Mouse (Mus musculus): ENCODE results near the gene Samd5.
A peak's percentile ranks its signal among the peaks of the same experiment; 100 is the strongest.

Gene Samd5

DNA sequence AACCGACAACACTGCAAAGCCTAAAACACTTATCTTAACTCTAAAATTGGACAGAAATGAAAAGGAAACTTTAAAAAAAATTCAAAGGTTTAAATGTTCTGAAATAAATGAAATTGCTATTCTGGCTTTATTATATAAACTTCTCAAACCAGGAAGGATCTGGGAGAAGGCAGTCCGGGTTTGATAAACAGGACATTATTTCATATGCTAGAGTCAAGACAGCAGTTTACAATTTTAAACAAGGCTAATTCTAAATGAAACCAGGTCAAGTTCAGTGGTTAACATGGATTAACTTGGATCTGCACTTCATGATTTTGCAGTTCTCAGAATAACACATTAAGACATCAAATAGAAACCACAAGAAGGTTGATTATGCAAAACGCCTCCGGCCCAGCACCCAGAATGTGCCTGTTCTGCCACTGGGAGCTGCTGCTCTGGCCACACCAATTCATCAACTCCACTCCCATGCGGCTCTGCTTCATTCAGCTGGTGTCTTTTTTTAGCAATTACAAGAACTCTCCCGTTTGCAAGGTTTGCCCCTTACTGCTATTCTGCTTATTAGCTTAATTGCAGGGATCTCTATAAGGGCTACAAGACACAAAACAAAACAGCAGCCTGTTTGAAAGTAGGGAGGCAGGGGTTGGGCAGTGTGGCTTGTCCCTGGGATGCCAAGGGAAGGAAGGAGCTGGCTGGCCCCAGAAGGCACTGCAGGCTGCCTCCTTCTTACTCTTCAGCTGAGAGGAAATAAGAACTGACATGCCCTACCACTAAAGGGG is 24.8 kb downstream of the Samd5 start:
- DNase-seq (ENCODE audit: low read depth, low spot score): no peak

DNA sequence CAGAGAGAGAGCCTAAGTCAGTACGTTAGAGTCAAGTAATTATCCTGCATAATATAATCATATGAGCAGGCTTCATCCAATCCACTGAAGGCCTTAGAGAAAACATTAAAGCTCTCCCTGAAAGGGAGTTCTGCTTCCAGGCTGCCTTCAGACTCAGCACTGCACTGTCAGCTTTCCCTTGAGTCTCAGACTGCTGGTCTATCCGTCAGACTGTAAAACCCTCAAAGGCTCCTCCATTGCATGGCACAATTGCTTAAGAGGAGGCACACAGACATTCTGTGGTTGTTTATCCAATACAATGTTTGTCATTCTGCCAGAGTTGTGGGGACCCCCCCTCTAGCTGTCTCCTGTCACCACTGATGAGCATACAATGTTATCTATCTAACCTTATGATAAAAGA is 26.5 kb downstream of the Samd5 start:
- no peak for DNase-seq (ENCODE audit: low read depth, low spot score)

- DNase-seq (ENCODE audit: low read depth, low spot score): no peak
Observed at GRCm38 (mm10) chr10:9647741-9648140, 27.3 kb downstream of the Samd5 start.

- DNase-seq (ENCODE audit: low read depth, low spot score): no peak
Observed at GRCm38 (mm10) chr10:9646391-9646790, 28.6 kb downstream of the Samd5 start.

DNA sequence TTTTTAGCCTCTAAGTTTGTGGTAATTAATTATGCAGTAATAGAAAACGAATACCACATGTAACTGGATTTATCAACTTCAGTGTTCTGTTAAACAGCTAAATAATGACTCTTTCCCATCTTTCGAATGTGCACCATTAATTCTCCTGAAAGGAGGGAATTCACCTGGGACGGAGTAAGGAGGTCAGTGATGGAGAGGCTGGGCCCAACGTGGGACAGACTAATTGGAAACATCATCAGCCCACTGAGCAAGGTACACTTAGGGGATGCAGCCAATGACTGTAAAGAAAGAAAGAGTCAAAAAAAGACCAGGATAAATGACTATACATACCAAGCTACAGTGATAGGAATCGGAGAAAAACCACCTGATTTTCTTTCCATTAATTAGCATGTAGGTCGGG is 31.5 kb downstream of the Samd5 start:
- no peak for DNase-seq (ENCODE audit: low read depth, low spot score)

DNA sequence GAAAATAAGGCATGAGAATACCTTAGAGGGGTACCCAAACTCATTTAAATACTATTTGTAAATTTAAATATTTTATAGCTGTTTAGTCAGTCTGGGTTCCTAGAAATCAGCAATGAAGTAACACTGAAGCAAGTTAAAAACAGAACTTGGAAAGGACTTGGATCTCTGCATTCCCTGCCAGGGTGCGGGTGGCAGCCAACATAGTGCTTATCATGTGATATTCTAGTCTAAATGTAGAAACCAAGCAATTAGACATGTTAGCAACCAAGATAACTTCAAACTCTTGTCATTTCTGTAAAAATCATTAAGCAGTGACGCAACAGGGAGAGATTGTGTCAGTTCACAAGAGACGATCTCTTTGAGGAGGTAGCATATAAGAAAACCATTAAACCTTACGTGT is 32.9 kb downstream of the Samd5 start:
- no peak for DNase-seq (ENCODE audit: low read depth, low spot score)

GRCm38 (mm10) chr10:9640678-9641077 is 34.3 kb downstream of the Samd5 start:
- DNase-seq (ENCODE audit: low read depth, low spot score): no peak

- DNase-seq (ENCODE audit: low read depth, low spot score): no peak
Observed at GRCm38 (mm10) chr10:9640056-9640455, 35.0 kb downstream of the Samd5 start.

GRCm38 (mm10) chr10:9625356-9625755 is 49.7 kb downstream of the Samd5 start:
- peak; percentile 66 for DNase-seq (ENCODE audit: low read depth, low spot score)

DNA sequence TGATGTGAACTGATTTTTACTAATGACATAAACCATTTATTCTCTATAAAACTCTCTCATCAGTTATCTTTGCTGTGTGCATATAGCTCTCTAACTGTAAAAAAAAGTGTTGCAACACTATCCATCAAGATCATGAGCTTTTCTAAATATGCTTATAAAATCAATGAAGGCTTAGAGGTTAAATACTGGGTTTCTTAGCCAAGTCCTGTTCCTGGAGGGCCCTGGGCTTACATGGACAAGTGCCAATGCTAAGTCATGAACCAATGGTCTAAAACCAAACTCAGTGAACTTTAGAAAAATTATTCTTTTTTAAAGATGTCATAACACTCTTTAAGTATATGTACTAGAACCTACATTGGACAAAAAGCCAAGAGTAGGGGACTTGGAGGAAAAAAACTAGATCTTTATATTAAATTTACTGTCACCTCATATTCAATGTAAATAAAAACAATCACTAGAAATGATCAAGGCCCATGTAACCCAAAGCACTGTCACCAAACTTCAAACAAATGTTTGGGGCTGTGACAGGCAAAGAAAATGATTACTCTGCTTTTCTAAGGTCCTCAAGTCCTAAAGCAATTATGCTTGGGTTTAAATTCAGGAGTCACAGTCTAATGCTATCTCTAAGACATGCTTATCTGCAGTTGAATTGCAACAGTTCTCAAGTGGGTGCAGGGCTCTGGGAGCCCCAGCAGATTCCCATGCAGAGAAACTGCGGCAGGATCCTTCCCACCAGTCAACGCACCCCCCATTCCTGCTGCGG is 52.9 kb downstream of the Samd5 start:
- no peak for DNase-seq (ENCODE audit: low read depth, low spot score)

DNA sequence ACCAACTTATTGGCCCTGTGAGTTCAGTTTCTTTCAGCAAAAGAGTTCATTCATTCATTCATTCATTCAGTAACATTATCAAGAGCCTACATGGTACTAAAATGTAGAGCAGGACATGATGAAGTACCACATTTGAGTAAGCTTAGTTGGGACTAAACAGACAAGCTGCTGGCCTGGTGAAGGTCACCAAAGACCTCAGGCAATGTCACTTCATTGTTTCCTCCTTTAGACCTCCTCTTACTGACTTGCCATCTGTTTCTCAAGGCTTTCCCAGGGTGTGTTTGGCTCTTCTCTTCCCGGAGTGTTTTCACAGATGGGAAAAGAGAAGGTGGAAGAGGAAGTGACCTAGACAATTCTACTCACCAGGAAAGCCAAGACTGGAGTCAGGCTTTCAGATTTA is 54.0 kb downstream of the Samd5 start:
- peak; percentile 37 for DNase-seq (ENCODE audit: low read depth, low spot score)

DNA sequence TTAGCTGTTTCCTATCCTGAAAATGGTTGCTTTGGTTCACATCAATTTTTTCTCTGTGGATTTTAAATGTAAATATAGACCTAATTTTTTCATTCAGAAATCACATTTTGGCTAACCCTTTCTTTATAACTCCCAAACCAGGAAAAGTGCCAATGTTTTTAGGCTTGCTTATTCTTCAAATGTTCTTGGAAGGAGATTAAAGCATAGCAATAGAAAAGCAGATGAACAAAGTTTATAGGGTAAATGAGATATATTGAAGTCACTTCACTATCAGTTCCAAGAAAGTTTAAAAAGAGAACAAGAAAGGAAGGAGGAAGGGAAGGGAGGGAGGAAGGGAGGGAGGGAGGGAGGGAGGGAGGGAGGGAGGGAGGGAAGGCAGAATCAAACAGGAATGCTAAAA is 60.0 kb downstream of the Samd5 start:
- DNase-seq (ENCODE audit: low read depth, low spot score): no peak

DNA sequence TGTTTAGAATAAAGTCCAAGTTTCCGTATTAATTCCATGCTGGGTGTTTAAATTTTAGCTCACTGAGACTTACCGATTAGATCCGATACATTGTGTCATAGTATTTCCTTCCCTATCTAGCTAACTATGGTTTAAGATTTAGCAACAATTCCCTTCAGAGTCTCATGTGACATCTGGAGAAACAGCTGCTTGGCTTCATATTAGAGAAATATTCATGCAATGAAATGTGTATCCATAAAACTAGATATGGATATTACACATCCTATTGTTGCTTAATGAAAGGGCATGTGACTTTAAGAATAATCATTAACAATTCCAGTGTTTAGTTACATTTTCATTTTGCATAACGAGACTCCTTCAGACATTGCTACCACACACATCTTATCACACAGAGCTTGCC is 66.2 kb downstream of the Samd5 start:
- DNase-seq (ENCODE audit: low read depth, low spot score): no peak

GRCm38 (mm10) chr10:9607155-9607554 is 67.9 kb downstream of the Samd5 start:
- DNase-seq (ENCODE audit: low read depth, low spot score): no peak

DNA sequence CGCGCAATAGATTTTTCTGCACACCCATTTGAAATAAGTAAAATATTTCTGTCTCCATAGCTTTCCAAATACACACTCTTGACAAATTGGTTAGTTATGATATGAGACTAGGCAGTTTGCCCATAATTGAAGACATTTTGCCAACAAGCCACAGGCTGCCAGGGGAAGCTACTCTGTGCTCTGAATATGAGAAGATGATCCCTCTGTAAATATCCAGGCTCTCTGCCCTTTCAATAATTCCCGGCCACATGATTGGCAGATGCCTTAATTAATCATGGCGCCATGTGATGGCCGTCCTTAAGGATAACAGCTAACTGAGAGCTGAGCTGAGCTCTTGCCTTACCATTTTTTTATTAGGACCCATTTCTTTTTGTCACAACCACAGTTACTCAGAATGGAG is 69.4 kb downstream of the Samd5 start:
- DNase-seq (ENCODE audit: low read depth, low spot score): no peak

DNA sequence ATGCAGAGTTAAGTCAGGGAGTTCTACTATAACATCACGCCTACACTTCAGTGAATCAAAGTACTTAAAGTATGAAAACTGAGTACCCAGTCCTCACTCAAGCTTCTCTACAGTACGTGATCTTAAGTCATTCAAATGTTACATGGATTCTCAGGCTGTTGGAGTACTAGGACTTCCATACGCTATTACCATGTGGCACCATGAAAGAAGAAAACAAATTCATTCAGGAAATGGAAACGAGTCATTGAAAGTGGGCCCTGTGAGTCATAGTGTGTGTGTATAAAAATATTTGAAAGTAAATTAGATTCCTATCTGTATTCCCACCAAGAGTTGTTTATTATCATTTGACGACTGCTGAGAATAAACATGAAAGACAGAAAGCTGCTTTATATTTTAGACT is 71.7 kb downstream of the Samd5 start:
- no peak for DNase-seq (ENCODE audit: low read depth, low spot score)

DNA sequence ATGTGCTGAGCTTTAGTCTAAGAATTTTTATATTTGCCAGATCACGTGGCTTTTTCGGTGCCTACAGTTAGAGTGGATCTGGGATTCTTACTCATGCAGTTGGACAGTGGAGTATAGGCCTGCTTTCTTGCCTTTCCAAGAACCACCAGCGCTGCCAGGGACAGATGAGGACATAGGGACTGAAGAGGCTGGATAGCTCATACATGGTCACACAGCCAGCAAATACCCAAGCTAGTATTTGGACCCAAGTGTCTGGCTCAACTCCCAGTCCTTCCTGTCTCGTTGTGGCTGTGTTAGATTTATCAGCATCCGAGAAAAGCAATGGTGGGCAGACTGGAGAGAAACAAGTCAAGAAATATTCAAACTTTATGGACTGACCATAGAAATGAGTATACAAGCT is 72.2 kb downstream of the Samd5 start:
- no peak for DNase-seq (ENCODE audit: low read depth, low spot score)

GRCm38 (mm10) chr10:9602389-9602788 is 72.6 kb downstream of the Samd5 start:
- DNase-seq (ENCODE audit: low read depth, low spot score): no peak

DNA sequence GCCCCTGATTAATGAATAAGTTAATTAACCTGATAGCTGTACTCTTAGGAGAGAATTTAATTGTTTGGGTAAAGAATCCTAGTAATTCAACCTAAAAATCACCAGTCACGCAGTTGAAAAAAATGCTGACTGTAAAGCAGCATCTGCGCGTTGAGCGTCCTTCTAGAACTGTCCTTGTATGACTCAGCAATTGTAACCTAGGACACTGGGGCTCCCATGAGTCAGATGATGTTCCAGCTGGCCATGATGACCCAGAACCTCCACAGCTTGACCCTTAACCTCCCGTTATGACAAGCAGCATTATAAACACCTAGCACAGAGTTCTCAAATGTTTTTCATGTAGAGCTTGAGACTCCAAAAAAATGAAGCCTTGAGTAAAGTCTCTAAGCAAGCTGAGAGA is 78.8 kb downstream of the Samd5 start:
- DNase-seq (ENCODE audit: low read depth, low spot score): no peak

GRCm38 (mm10) chr10:9594666-9595065 is 80.3 kb downstream of the Samd5 start:
- no peak for DNase-seq (ENCODE audit: low read depth, low spot score)

- DNase-seq (ENCODE audit: low read depth, low spot score): no peak
Observed at GRCm38 (mm10) chr10:9590606-9591005, 84.4 kb downstream of the Samd5 start.

GRCm38 (mm10) chr10:9586328-9586727 is 88.7 kb downstream of the Samd5 start:
- no peak for DNase-seq (ENCODE audit: low read depth, low spot score)

GRCm38 (mm10) chr10:9579374-9579773 is 95.6 kb downstream of the Samd5 start:
- DNase-seq (ENCODE audit: low read depth, low spot score): no peak

All from ES-CJ7 (cell line).